Mouse (Mus musculus) stomach, embryonic 14.5 days (tissue): ENCODE results near the gene Zc3h12d. TPM values are rescaled to one million over a fixed set of nuclear protein-coding genes. Genes with fewer than 3 reads are reported as not detected.

Experiments
- ATAC-seq: fragments of 200-750 bp; cut with Nextera tagmentation; 2 replicates; pipeline ENCODE4 v1.8.0; 2017; ENCODE audit warnings: low read depth, moderate TSS enrichment; ENCODE audit not compliant: insufficient number of reproducible peaks, insufficient read depth, low FRiP score
- H3K27ac ChIP-seq: fragments of 300-500 bp; sonication (generic); 2 replicates; pipeline ENCODE4 v1.5.1; 2014; ENCODE audit warnings: mild to moderate bottlenecking, low read length, moderate library complexity, mixed read lengths
- H3K27me3 ChIP-seq: fragments of 300-500 bp; sonication (generic); 2 replicates; pipeline ENCODE4 v1.6.1; 2014; ENCODE audit warnings: low read length, control low read depth, mixed read lengths; ENCODE audit not compliant: control insufficient read depth, insufficient read depth
- H3K36me3 ChIP-seq: fragments of 300-500 bp; sonication (generic); 2 replicates; pipeline ENCODE4 v1.6.1; 2014; ENCODE audit warnings: mild to moderate bottlenecking, control low read depth, low read length, moderate library complexity, mixed read lengths; ENCODE audit not compliant: control insufficient read depth, insufficient read depth
- H3K4me1 ChIP-seq: fragments of 300-500 bp; sonication (generic); 2 replicates; pipeline ENCODE4 v1.6.1; 2014; ENCODE audit warnings: low read length, control low read depth, mixed read lengths; ENCODE audit not compliant: control insufficient read depth, insufficient read depth
- H3K4me2 ChIP-seq: fragments of 300-500 bp; sonication (generic); replicated peaks from 2 replicates; pipeline ENCODE4 v1.6.1; 2014; ENCODE audit warnings: low read depth, low read length, control low read depth
- H3K4me3 ChIP-seq: fragments of 300-500 bp; sonication (generic); 2 replicates; pipeline ENCODE4 v1.5.1; 2014; ENCODE audit warnings: low read depth, low read length, control low read depth
- H3K9ac ChIP-seq: fragments of 300-500 bp; sonication (generic); replicated peaks from 2 replicates; pipeline ENCODE4 v1.6.1; 2014; ENCODE audit warnings: low read depth, mild to moderate bottlenecking, control low read depth, low read length, moderate library complexity, mixed read lengths
- H3K9me3 ChIP-seq: fragments of 300-500 bp; sonication (generic); 2 replicates; pipeline ENCODE4 v1.6.1; 2016; ENCODE audit warnings: low read depth, low read length, control low read depth; ENCODE audit not compliant: control insufficient read depth
- WGBS: fragments of 180-500 bp; shearing (Covaris S2); extraction: QIAGEN DNeasy Blood & Tissue Kit; methylation state at CpG from one replicate; pipeline ENCODE4 v1.1.7; 2014; 5-methylcytosine and 5-hydroxymethylcytosine counted together
- polyA plus RNA-seq: library from polyadenylated mRNA; unstranded; fragments of >200 nt; fragmentation: Nextera tagmentation; extraction: Ambion mirVana; gene quantifications from 2 replicates; pipeline ENCODE4 v1.2.1, GENCODE M21; 2014

The Zc3h12d gene
- polyA plus RNA-seq, 1 experiment from 2014 or later, result 0.17 TPM

DNA sequence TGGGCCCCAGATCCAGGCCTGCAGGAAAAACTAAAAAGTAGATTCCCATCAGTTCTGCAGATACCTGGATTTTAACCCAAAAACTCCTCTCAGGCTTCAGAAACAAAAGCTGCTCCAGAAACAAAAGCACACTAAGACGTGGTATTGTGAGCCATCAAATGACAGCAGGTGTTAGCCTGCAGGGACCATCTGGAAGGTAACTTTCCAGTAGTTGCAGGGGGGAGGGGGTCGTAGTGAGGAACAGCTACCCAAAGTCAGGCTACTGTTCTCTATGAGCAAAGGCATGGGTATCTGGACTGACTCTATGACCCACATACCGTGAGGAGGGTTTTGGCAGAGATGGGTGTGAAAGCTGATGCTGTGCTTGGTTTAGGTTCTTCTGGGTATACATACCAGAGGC is 8.5 kb downstream of the Zc3h12d start:
- no peaks in the 10 kb centered on the region for H3K4me1 ChIP-seq
- 60% methylated on average over 3 of the region's 3 CpGs for WGBS
- no peaks in the 10 kb centered on the region for H3K9me3 ChIP-seq
- no peak for ATAC-seq
- H3K27ac ChIP-seq, result no peak overlapping the region
- H3K27me3 ChIP-seq, result no peaks in the 10 kb centered on the region
- H3K4me3 ChIP-seq, result no peak overlapping the region
- H3K36me3 ChIP-seq, result no peaks in the 10 kb centered on the region
- H3K4me2 ChIP-seq, result no peak overlapping the region
- no peak overlapping the region for H3K9ac ChIP-seq

DNA sequence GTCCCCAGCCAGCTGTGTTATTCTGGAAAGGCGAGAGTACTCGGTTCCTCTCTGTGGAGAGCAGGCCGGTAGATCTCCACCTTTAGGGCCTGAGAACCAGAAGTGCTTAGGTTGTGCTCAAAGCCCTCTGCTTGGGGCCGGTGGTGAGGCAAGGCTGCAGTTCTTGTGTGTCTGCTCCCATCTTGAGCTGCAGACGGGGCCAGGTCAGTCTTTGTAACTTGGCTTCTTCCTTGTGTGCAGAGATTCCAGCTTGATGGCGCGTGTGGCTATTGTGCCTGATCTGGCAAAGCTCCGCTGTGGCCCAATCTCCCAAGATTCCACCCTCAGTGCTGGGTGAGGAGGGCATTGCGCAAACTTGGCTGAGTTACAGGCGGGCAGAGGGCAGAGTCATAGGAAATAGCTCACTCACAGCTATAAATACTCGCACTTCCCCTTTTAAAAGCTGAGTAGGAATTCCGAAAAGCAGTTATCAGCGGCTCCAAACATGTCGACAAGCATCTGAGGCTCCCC is 9.4 kb downstream of the Zc3h12d start:
- H3K4me1 ChIP-seq, result no peaks in the 10 kb centered on the region
- no peaks in the 10 kb centered on the region for H3K27me3 ChIP-seq
- no peaks in the 10 kb centered on the region for H3K36me3 ChIP-seq
- H3K4me3 ChIP-seq, result no peak overlapping the region
- no peak overlapping the region for H3K4me2 ChIP-seq
- H3K27ac ChIP-seq, result no peak overlapping the region
- WGBS, result 53% methylated on average over 14 of the region's 14 CpGs
- H3K9me3 ChIP-seq, result no peaks in the 10 kb centered on the region
- H3K9ac ChIP-seq, result no peak overlapping the region
- no peak for ATAC-seq

DNA sequence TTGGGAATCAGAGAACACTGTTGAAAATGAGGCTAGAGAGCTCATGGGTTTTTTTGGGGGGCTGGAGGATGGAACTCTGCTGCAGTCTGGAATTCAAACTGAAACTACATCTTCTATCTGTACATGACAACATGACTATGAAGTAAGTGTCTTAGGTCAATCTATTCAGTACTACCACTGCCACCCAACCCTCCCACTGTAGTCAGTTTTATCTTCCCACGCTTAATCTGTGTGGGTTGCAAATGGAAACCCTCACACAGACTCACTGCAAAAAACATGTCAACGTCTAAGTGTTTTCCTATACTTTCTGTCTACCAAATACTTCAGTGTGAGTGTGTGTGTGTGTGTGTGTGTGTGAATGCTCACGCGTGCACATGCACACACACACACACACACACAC is 10.9 kb downstream of the Zc3h12d start:
- no peak overlapping the region for H3K4me2 ChIP-seq
- H3K36me3 ChIP-seq, result no peaks in the 10 kb centered on the region
- no peaks in the 10 kb centered on the region for H3K27me3 ChIP-seq
- ATAC-seq, result no peak
- no peaks in the 10 kb centered on the region for H3K4me1 ChIP-seq
- WGBS, result 90% methylated on average over 4 of the region's 4 CpGs
- H3K9me3 ChIP-seq, result no peaks in the 10 kb centered on the region
- H3K27ac ChIP-seq, result no peak overlapping the region
- no peak overlapping the region for H3K9ac ChIP-seq
- H3K4me3 ChIP-seq, result no peak overlapping the region

DNA sequence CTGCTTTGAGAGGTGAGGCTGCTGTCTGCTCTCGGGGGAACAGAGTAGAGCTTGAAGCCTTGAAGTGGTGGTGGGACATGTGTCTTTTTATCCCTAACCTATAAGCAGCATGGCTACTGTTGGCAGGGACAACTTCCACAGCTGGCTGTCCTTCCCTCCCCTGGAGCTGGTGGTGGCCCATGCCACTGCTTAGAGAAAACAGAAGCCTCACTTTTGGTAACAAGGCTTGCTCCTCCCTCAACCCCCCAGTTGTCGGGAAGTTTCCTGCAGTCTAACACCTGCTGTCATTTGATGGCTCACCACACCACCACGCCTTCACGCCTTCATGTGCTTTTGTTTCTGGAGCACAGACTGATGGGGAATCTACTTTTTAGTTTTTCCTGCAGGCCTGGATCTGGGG is 11.9 kb downstream of the Zc3h12d start:
- Histone ChIP-seq H3K4me2 (no peak overlapping the region), H3K9me3 (no peaks in the 10 kb centered on the region), H3K4me1 (no peaks in the 10 kb centered on the region), H3K27me3 (no peaks in the 10 kb centered on the region), H3K27ac (no peak overlapping the region), H3K4me3 (no peak overlapping the region), H3K9ac (no peak overlapping the region), H3K36me3 (no peaks in the 10 kb centered on the region)
- WGBS, result 68% methylated on average over 4 of the region's 4 CpGs
- no peak for ATAC-seq

DNA sequence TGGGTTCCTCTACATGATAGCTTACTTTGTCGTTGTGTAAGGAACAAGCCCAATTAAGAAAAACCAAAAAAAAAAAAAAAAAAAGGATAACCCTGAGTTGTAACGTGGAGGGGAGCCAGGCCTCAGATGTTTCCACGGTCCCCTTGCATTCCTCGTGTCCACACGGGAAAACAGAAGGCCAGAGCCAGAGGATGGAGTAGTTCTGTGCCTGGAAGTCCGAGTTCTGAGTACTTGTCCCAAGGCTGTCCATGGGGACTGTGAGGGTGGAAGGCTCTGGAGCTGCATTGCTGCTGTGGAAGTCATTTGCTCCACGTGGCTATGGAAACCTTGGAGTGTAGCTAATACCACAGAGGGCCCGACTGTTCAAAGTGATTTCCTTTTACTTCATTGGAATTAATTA is 12.9 kb downstream of the Zc3h12d start:
- no peaks in the 10 kb centered on the region for H3K27me3 ChIP-seq
- H3K36me3 ChIP-seq, result no peaks in the 10 kb centered on the region
- no peak overlapping the region for H3K9ac ChIP-seq
- H3K4me1 ChIP-seq, result no peaks in the 10 kb centered on the region
- no peaks in the 10 kb centered on the region for H3K9me3 ChIP-seq
- no peak overlapping the region for H3K4me2 ChIP-seq
- no peak overlapping the region for H3K4me3 ChIP-seq
- no peak overlapping the region for H3K27ac ChIP-seq
- ATAC-seq, result no peak
- 77% methylated on average over 8 of the region's 8 CpGs for WGBS

DNA sequence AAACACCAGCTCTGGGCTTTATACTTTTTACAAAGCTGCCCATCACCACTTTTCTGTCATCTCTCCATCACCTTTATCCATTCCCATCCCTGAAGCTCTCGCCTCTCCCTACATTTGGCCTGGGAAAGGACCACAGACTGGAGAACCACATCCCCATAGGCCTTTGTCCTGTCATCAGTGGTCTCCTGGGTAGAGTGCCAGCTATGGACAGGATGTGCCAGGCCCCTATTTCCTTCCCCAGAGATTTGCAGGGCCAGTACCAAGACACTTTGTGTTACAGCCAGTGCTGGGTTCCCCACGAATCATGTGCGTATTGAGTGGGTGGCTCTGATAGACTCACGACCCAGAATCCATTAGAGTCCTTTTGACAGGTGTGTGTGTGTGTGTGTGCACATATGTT is 13.7 kb downstream of the Zc3h12d start:
- no peaks in the 10 kb centered on the region for H3K27me3 ChIP-seq
- H3K36me3 ChIP-seq, result no peaks in the 10 kb centered on the region
- WGBS, result 84% methylated on average over 4 of the region's 4 CpGs
- no peaks in the 10 kb centered on the region for H3K9me3 ChIP-seq
- no peak overlapping the region for H3K4me3 ChIP-seq
- no peak overlapping the region for H3K27ac ChIP-seq
- H3K4me1 ChIP-seq, result no peaks in the 10 kb centered on the region
- H3K9ac ChIP-seq, result no peak overlapping the region
- H3K4me2 ChIP-seq, result no peak overlapping the region
- no peak for ATAC-seq

DNA sequence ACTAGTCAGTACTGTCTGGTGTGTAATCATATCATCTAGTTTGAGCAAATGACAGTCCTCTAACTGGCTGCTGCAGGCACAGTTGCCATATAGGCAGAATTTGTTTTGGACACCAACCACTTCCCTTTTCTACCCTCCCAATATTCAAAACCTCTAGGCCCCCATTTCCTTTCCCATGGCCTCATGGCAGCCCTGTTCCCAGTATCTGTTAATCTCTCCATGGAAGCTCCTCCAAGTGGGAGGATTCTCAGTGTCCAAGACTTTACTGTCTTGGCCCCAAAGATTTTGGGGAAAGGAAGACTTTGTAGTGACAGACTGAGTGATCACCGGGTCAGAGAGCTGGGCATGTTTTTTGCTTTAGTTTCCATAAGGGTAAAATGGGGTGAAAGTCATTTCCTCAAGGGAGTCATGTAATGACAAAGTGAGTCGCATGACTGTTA is 14.9 kb downstream of the Zc3h12d start:
- no peaks in the 10 kb centered on the region for H3K36me3 ChIP-seq
- H3K27ac ChIP-seq, result no peak overlapping the region
- no peak overlapping the region for H3K4me2 ChIP-seq
- WGBS, result 73% methylated on average over 2 of the region's 2 CpGs
- H3K4me3 ChIP-seq, result no peak overlapping the region
- no peaks in the 10 kb centered on the region for H3K9me3 ChIP-seq
- H3K9ac ChIP-seq, result no peak overlapping the region
- no peaks in the 10 kb centered on the region for H3K27me3 ChIP-seq
- no peaks in the 10 kb centered on the region for H3K4me1 ChIP-seq
- no peak for ATAC-seq

DNA sequence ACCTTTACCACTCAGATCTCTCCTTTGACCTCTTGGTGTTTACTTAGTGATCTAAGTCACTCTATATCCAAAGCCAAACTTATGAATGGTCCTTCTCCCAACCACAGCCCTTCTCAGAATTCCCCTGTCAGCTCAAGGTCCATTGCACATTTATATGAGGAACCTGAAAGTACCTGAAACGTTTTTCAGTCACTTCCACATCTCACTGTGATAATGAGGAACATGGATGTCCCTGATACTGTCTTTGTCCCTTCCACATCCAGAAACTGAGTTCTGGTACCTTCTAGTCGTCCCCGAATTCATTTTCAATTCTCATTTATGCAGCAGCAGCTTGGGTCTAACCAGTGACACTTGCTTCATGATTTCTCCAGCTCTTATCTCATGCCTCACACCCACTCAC is 19.6 kb downstream of the Zc3h12d start:
- no peak overlapping the region for H3K27ac ChIP-seq
- no peak overlapping the region for H3K9ac ChIP-seq
- H3K4me1 ChIP-seq, result no peaks in the 10 kb centered on the region
- no peaks in the 10 kb centered on the region for H3K36me3 ChIP-seq
- 69% methylated on average over 3 of the region's 3 CpGs for WGBS
- ATAC-seq, result no peak
- H3K27me3 ChIP-seq, result no peaks in the 10 kb centered on the region
- no peak overlapping the region for H3K4me2 ChIP-seq
- H3K4me3 ChIP-seq, result no peak overlapping the region
- H3K9me3 ChIP-seq, result no peaks in the 10 kb centered on the region

DNA sequence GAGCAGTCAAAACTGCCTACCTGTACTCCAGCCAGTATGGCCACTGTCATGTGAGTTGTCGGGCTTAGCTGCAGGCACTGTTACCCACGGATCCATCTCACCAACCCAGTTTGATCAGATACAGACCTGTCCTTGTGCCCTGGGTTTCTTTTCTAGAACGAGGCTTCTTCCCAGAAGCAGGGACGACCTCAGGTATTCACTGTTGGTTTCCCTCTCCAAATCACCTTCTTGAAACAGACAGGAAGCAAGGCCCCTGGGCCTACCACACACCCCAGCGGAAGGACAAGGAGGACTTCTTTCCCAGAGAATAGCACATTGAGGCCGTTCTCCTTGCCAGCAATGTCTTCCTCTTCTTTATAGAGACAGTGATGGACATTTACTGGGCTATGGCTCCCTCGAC is 28.2 kb downstream of the Zc3h12d start:
- H3K27me3 ChIP-seq, result no peaks in the 10 kb centered on the region
- 89% methylated on average over 7 of the region's 7 CpGs for WGBS
- ATAC-seq, result no peak
- no peaks in the 10 kb centered on the region for H3K36me3 ChIP-seq
- H3K9ac ChIP-seq, result no peak overlapping the region
- H3K4me3 ChIP-seq, result no peak overlapping the region
- H3K27ac ChIP-seq, result no peak overlapping the region
- H3K4me1 ChIP-seq, result no peaks in the 10 kb centered on the region
- no peaks in the 10 kb centered on the region for H3K9me3 ChIP-seq
- no peak overlapping the region for H3K4me2 ChIP-seq
